Mouse (Mus musculus): Measurements from ENCODE around the gene Tmeff2. TPM values are rescaled to one million over a fixed set of nuclear protein-coding genes. Genes with fewer than 3 reads are reported as not detected.

The Tmeff2 gene
- polyA plus RNA-seq, 2 experiments: 0.29 to 0.41 TPM

GRCm38 (mm10) chr1:51008344-51008743 is 107.9 kb downstream of the Tmeff2 start:
- Histone ChIP-seq H3K36me3 (replicated peaks; ENCODE audit: control insufficient read depth, insufficient read depth, low read depth) (no peaks in the 10 kb centered on the region), H3K27ac (no peak overlapping the region), H3K27me3 (ENCODE audit: control insufficient read depth, insufficient read depth, low read length) (no peaks in the 10 kb centered on the region), H3K9ac (replicated peaks) (no peak overlapping the region), H3K4me1 (replicated peaks; ENCODE audit: control insufficient read depth in 2 of 2, insufficient read depth in 2 of 2, low read length in 1 of 2) (no peaks in the 10 kb centered on the region), H3K4me3 (ENCODE audit: insufficient read depth in 1 of 2, low read depth in 2 of 2, low read length in 2 of 2) (no peak overlapping the region), H3K4me2 (ENCODE audit: low read depth) (no peak overlapping the region), H3K9me3 (ENCODE audit: control insufficient read depth, low read length) (no peaks in the 10 kb centered on the region)
- ATAC-seq (ENCODE audit: insufficient read depth) (no peak), DNase-seq (ENCODE audit: low read depth in 3 of 3, low spot score in 3 of 3) (no peak)
- TF ChIP-seq EP300 (IDR thresholded peaks at IDR 0.05; ENCODE audit: low read depth): no peak
- no peak for TF ChIP-seq CTCF (IDR thresholded peaks at IDR 0.05; ENCODE audit: low read depth)
- 65% methylated on average over 3 of the region's 3 CpGs for WGBS (ENCODE audit: insufficient replicate concordance)

DNA sequence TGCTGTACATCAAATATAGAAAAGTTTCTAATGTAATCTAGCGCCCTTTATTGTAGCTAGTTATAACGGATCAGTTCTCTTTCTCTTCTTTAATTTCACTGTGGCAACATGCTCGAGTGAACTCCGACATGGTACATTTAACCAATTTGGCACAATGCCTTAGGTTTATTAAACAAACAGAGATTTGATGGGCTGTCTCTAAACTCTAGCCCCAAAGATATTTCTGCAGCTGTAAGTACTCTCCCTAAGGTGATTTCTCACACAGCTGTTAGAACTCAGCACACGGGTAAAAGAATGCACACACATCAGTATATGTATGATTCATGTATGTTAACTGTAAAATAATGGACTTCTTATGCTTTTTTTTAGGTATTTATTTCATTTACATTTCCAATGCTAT is 139.8 kb downstream of the Tmeff2 start:
- Histone ChIP-seq H3K36me3 (replicated peaks; ENCODE audit: control insufficient read depth, insufficient read depth, low read depth) (no peaks in the 10 kb centered on the region), H3K4me1 (replicated peaks; ENCODE audit: control insufficient read depth in 2 of 2, insufficient read depth in 2 of 2, low read length in 1 of 2) (no peaks in the 10 kb centered on the region), H3K4me3 (ENCODE audit: insufficient read depth in 1 of 2, low read depth in 2 of 2, low read length in 2 of 2) (no peak overlapping the region), H3K9ac (replicated peaks) (no peak overlapping the region), H3K27me3 (ENCODE audit: control insufficient read depth, insufficient read depth, low read length) (no peaks in the 10 kb centered on the region), H3K27ac (no peak overlapping the region), H3K4me2 (ENCODE audit: low read depth) (no peak overlapping the region), H3K9me3 (ENCODE audit: control insufficient read depth, low read length) (no peaks in the 10 kb centered on the region)
- TF ChIP-seq EP300 (IDR thresholded peaks at IDR 0.05; ENCODE audit: low read depth) (no peak), CTCF (IDR thresholded peaks at IDR 0.05; ENCODE audit: low read depth) (no peak)
- ATAC-seq (ENCODE audit: insufficient read depth) (no peak), DNase-seq (ENCODE audit: low read depth in 3 of 3, low spot score in 3 of 3) (no peak)
- WGBS (ENCODE audit: insufficient replicate concordance): 71% methylated on average over 5 of the region's 5 CpGs

DNA sequence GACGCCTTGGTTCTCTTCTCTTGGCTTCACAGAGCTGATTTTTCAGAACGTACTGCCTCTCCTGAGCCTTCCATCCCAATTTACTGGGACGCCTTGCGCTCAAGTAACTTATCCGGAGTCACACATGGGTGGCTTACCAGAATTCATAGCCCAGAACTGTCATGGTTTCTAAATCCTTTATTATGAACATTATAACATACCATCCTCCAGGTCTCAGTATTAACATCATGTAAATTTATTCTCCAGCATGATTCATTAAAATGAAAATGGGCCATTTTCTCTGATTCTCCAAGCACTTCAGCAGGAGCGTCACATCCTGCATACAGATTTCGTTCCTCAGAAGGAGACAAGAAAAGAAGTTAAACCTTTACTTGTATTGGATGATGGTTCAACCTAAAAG is 144.4 kb downstream of the Tmeff2 start:
- no peaks in the 10 kb centered on the region for H3K9me3 ChIP-seq (ENCODE audit: control insufficient read depth, low read length)
- 75% methylated on average over 7 of the region's 7 CpGs for WGBS (ENCODE audit: insufficient replicate concordance)
- H3K27ac ChIP-seq: no peak overlapping the region
- ATAC-seq (ENCODE audit: insufficient read depth) (no peak), DNase-seq (ENCODE audit: low read depth in 3 of 3, low spot score in 3 of 3) (no peak)
- TF ChIP-seq EP300 (IDR thresholded peaks at IDR 0.05; ENCODE audit: low read depth) (no peak), CTCF (IDR thresholded peaks at IDR 0.05; ENCODE audit: low read depth) (no peak)
- H3K9ac ChIP-seq (replicated peaks): no peak overlapping the region
- no peak overlapping the region for H3K4me2 ChIP-seq (ENCODE audit: low read depth)
- H3K36me3 ChIP-seq (replicated peaks; ENCODE audit: control insufficient read depth, insufficient read depth, low read depth): no peaks in the 10 kb centered on the region
- no peaks in the 10 kb centered on the region for H3K27me3 ChIP-seq (ENCODE audit: control insufficient read depth, insufficient read depth, low read length)
- no peak overlapping the region for H3K4me3 ChIP-seq (ENCODE audit: insufficient read depth in 1 of 2, low read depth in 2 of 2, low read length in 2 of 2)
- H3K4me1 ChIP-seq (replicated peaks; ENCODE audit: control insufficient read depth in 2 of 2, insufficient read depth in 2 of 2, low read length in 1 of 2): no peaks in the 10 kb centered on the region

DNA sequence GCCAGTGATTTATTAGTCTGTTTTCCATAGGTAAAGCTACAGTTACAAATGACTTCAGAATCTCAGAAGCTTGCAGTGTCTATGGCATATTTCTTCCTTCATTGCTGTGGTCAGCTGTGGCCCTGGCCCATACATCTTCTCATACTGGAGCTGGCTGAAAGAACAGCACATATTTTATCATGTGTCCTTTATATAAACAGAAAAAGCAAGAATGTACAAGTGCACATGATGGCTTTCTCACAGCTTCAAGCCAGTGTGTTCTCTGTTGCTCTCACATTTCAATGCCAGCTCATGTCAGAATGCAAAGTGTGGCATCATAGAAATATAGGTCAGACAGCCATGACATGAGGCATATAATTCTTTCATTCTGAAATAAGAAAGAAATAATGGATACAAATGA is 164.1 kb downstream of the Tmeff2 start:
- Histone ChIP-seq H3K9ac (replicated peaks) (no peak overlapping the region), H3K9me3 (ENCODE audit: control insufficient read depth, low read length) (no peaks in the 10 kb centered on the region), H3K4me1 (replicated peaks; ENCODE audit: control insufficient read depth in 2 of 2, insufficient read depth in 2 of 2, low read length in 1 of 2) (no peaks in the 10 kb centered on the region), H3K36me3 (replicated peaks; ENCODE audit: control insufficient read depth, insufficient read depth, low read depth) (no peaks in the 10 kb centered on the region), H3K27me3 (ENCODE audit: control insufficient read depth, insufficient read depth, low read length) (no peaks in the 10 kb centered on the region), H3K4me2 (ENCODE audit: low read depth) (no peak overlapping the region), H3K27ac (no peak overlapping the region), H3K4me3 (ENCODE audit: insufficient read depth in 1 of 2, low read depth in 2 of 2, low read length in 2 of 2) (no peak overlapping the region)
- TF ChIP-seq CTCF (IDR thresholded peaks at IDR 0.05; ENCODE audit: low read depth) (no peak), EP300 (IDR thresholded peaks at IDR 0.05; ENCODE audit: low read depth) (no peak)
- DNase-seq (ENCODE audit: low read depth in 3 of 3, low spot score in 3 of 3) (no peak), ATAC-seq (ENCODE audit: insufficient read depth) (no peak)

DNA sequence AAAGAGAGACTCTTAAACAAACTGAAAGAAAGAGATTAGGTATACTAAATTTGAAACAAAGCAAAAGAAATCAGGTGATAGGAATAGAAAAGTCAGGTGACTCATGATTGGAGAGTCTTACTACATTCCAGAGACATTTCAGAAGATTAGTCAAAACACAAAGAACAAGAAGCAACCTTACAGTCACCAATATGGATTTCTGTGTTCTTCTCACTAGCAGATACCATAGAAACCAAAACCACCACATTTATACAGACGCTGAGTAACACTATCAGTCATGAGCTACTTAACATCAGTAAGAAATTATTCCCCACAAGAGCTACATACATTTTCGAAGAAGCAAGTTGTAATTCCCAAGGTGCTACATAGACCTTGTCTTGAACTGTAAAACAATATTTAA is 165.2 kb downstream of the Tmeff2 start:
- Histone ChIP-seq H3K27me3 (ENCODE audit: control insufficient read depth, insufficient read depth, low read length) (no peaks in the 10 kb centered on the region), H3K36me3 (replicated peaks; ENCODE audit: control insufficient read depth, insufficient read depth, low read depth) (no peaks in the 10 kb centered on the region), H3K4me3 (ENCODE audit: insufficient read depth in 1 of 2, low read depth in 2 of 2, low read length in 2 of 2) (no peak overlapping the region), H3K4me2 (ENCODE audit: low read depth) (no peak overlapping the region), H3K27ac (no peak overlapping the region), H3K4me1 (replicated peaks; ENCODE audit: control insufficient read depth in 2 of 2, insufficient read depth in 2 of 2, low read length in 1 of 2) (no peaks in the 10 kb centered on the region), H3K9me3 (ENCODE audit: control insufficient read depth, low read length) (no peaks in the 10 kb centered on the region), H3K9ac (replicated peaks) (no peak overlapping the region)
- TF ChIP-seq EP300 (IDR thresholded peaks at IDR 0.05; ENCODE audit: low read depth): no peak
- TF ChIP-seq CTCF (IDR thresholded peaks at IDR 0.05; ENCODE audit: low read depth): no peak
- DNase-seq (ENCODE audit: low read depth in 3 of 3, low spot score in 3 of 3): no peak
- 47% methylated on average over 2 of the region's 2 CpGs for WGBS (ENCODE audit: insufficient replicate concordance)
- ATAC-seq (ENCODE audit: insufficient read depth): no peak

- Histone ChIP-seq H3K4me1 (replicated peaks; ENCODE audit: control insufficient read depth in 2 of 2, insufficient read depth in 2 of 2, low read length in 1 of 2) (no peaks in the 10 kb centered on the region), H3K4me2 (ENCODE audit: low read depth) (no peak overlapping the region), H3K27me3 (ENCODE audit: control insufficient read depth, insufficient read depth, low read length) (no peaks in the 10 kb centered on the region), H3K9ac (replicated peaks) (no peak overlapping the region), H3K9me3 (ENCODE audit: control insufficient read depth, low read length) (no peaks in the 10 kb centered on the region), H3K27ac (no peak overlapping the region), H3K36me3 (replicated peaks; ENCODE audit: control insufficient read depth, insufficient read depth, low read depth) (no peaks in the 10 kb centered on the region), H3K4me3 (ENCODE audit: insufficient read depth in 1 of 2, low read depth in 2 of 2, low read length in 2 of 2) (no peak overlapping the region)
- ATAC-seq (ENCODE audit: insufficient read depth): no peak
- no peak for DNase-seq (ENCODE audit: low read depth in 3 of 3, low spot score in 3 of 3)
- 50% methylated on average over 3 of the region's 3 CpGs for WGBS (ENCODE audit: insufficient replicate concordance)
- TF ChIP-seq EP300 (IDR thresholded peaks at IDR 0.05; ENCODE audit: low read depth) (no peak), CTCF (IDR thresholded peaks at IDR 0.05; ENCODE audit: low read depth) (no peak)
Measured at GRCm38 (mm10) chr1:51068814-51069213, 168.4 kb downstream of the Tmeff2 start.
